Mouse (Mus musculus) kidney, adult 8-10 months (tissue): ENCODE results near the gene Kirrel.
A peak's percentile ranks its signal among the peaks of the same experiment; 100 is the strongest.
"Not testable (repeated sequence)": the region's sequence is repeated elsewhere in the genome, so short reads cannot be mapped to it uniquely, and the experiment has no call there.

Experiments used
- DNase-seq, 2 experiments: peaks; one replicate each; pipeline ENCODE4 v3.0.0; 2022

Kirrel gene

DNA sequence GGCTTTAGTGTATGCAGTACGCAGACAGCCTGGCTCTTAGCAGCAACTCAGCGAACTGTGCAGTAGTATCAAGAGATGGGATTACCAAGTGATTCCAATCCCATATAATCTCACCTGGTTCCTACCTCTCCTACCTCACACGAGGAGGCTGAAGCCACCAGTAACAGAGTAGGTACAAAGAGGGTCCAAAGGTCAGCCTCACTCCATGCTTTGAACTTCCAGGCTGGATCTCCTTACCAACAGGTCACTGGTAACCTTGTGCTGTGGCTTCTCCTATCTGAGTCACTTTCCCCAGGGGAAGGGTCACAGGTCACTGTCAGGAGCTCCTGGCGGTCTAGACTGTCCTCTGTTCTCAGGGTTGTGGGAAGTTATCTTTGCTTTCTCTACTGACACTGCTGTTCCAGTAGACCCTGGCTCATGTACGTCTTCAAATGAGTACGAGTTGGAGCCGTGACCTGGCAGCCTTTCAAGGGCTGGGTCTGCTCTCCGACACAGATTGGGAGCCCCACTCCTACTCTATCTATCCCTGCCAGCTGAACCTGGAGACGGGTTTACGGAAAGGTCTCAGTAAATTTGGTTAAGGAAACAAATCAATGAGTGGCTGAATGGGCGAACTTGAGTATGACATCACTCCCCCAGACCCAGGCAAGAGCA lies 42.7 kb downstream of the Kirrel start:
- DNase-seq, result no peak

DNA sequence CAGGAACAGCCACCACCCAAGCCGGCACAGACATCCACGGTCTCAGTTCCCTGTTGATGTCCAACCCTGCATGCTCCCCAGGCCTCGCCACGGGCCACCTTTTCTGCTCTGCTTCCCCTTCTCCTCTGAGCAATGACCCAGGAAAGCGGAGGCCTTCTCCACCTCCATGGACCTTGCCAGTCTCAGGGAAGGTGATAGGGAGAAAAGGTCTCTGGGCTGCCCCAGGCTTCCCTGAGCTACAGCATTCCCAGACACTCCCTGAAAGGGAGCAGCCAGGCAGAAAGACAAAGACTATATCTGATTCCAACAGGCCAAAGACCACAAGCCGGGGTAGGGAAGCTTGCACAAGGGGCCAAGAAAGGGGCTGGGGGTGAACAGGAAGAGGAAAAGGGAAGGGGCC lies 43.6 kb downstream of the Kirrel start:
- no peak for DNase-seq

- DNase-seq, result no peak
Observed at GRCm38 (mm10) chr3:87123795-87124194, 50.8 kb downstream of the Kirrel start.

GRCm38 (mm10) chr3:87118214-87118613 lies 56.3 kb downstream of the Kirrel start:
- DNase-seq, result no peak

DNA sequence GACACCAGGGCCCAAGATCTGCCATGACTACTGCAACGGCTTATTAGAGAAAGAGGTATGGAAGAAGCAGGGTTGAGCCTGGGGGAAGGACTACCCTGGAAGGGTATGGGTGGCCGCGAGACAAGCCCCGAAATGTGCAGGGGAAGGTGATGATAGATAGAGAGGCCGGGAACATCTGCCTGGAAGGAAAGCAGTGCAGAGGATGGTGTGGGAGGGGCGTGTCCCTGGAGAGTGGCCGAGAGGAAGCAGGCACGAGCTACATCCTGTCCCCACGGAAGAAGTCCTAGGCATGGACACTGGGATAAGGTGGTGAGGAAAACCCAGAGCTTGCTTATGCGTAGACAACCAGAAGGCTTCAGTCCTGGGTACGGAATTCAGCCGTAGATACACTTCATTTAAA lies 56.9 kb downstream of the Kirrel start:
- no peak for DNase-seq

DNA sequence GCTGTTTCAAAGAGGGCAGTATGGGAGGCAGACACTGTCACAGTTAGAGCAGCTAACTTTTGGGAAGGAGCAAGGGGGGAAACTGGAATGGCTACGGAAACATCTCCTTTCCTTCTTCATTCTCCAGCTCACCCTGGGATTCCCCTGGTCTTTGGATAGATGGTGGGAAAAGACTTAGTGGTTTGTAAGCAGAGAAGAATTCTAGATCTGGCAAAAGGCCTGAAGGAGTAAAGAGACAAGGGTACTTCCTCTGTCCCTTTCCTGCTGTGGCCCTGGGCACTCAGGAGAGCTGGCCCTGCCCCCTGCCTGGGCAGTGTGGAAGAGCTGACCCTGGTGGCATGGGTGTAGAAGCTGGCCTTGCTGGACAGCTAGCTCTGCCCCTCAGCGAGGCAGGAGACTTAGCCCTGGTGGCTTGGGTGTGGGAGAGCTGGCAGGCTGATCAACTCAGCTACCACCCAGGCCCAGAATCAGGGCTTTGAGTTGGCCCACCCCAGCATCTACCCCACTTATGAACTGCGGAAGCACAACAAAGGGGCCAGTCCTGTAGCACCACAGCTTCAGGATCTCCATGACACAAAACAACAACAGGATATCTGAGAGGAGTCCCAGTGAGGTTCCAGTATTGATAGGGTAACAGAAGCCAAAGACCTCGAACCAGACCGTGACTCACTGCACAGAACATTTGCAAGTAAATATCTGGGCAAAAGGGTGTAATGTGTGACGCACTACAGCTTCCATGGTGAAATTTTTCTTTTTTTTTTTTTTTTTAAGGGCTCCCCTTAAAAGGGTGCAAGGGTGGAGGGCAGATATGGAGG lies 58.6 kb downstream of the Kirrel start:
- DNase-seq, result no peak

DNA sequence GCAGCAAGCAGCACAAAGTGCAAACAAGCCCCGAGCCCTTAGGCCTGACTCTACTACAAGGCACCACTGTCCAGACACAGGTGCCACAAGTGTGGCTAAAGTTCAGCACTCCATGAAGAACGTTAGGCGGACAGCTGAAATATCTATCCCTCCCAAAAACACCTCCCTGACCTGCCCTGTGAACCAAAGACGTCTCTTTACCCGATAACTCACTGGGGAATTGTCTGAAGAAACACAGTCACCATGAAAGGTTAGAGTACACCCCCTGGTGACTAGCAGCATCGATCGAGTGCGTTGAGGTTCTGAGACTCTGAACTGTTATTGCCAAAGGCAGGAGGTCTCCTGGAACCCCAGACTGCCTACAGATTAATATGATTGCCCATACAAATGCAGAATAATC lies 59.3 kb downstream of the Kirrel start:
- DNase-seq, result no peak

DNA sequence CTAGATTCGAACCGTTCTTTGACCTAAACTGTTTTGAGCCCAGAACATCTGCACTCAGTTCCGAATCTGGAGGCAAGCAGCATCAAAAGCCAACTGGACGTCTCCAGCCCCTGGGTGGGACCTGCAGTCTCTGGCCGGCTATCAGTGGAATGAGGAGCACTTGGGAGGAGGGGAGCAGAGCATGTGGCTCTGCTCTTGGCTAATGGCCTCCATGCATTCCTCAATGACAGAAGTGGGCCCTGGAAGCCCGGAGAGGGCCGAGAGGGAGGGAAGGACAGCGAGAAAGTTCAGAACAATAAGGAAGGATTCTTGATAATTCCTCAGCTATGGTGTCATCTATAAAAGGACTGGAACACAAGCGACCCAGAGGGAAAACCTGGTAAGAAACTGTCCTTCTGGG lies 59.7 kb downstream of the Kirrel start:
- DNase-seq, result peak; percentile 15 to 24

DNA sequence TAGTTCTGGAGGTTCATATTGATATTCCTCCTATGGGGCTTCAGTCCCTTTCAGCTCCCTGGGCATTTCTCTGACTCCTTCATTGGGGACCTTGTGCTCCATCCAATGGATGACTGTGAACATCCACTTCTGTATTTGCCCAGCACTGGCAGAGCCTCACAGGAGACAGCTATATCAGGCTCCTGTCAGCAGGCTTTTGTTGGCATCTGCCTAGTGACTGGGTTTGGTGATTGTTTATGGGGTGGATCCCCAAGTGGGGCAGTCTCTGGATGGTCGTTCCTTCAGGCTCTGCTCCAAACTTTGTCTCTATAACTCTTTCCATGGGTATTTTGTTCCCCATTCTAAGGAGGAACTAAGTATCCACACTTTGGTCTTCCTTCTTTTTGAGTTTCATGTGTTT lies 60.7 kb downstream of the Kirrel start:
- not testable (repeated sequence) for DNase-seq

GRCm38 (mm10) chr3:87112264-87112663 lies 62.3 kb downstream of the Kirrel start:
- no peak for DNase-seq

DNA sequence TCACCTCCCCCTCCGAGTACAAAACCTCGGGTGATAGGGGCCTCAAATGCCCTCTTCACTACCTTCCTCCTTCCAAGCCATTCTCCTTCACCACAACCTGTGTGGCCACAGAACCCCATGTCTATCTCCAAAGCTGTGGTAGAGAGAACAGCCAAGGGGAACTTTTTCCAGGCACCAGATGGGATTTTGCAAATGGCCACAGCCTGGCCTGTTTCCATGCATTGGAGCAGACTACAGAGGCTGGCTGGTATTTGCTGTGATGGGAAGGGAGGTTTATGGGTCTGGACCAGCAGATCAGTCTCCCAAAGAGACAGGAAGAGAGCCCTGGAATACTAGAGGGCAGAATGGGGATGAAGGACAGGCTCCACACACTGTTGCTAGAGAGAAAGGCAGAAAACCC lies 69.7 kb downstream of the Kirrel start:
- DNase-seq, result no peak

GRCm38 (mm10) chr3:87102346-87102745 lies 72.2 kb downstream of the Kirrel start:
- DNase-seq, result no peak

DNA sequence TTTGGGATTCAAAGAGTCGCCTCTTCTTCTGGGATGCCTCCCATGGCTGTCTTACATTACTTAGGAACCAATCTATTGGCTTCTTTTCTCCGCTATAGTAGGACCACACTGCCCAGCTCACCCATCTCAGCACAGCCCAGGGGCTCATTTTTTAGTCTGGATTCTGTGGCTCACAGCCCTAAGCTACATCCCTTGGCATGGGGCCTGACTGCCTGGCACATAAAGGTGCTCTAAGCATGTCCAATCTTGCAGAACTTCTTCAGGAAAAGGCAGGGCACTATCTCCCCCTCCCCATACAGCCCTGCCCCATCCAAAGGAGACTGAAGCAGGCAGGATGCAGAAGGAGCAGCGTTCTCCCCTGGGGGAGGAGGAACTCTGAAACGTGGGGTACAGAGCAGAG lies 73.6 kb downstream of the Kirrel start:
- DNase-seq, result no peak

DNA sequence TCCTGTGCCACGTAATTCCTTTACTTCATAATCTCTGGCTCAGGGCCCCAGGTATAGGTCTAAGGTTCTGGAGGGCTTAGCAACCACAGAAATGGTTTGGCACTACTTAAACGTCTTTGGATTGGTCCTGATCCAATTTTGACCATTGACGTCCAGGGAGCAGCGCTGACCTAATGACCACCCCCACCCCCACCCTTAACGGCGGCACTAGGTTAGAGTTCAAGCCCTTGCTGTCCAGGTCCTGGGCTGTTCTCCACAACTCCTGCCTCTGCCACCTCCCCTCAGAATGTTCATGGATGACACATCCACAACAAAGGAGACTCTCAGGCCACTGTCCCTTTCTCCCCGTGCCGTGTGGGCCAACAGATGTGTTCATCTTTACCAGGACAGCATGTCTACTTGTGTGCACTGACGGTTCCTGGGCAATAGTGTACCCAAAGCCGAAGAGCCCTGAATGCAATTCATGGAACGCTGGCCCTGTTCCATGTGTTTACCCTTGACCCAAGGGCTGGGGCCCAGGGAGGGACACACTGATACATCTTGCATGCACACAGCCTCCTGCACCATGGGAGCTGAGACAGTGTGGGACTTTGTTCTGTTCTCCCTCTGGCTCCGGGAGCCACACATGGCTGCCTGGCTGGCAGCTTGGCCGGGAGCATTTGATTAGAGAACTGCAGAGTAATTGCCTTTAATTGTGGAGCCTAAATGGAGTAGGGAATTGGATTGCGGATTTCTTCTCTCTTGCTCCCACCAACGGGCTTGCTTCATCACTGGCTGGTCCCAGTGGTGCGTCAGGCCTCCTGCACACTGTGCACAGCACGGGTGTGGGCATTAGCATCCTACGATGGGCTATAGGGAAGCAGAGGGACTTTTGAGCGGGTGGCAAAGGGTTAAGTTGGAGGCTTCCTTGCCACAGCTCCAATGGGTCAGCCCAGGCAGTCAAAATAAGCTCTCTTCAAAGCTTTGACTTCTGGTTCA lies 76.3 kb downstream of the Kirrel start:
- no peak for DNase-seq

GRCm38 (mm10) chr3:87097205-87097604 lies 77.3 kb downstream of the Kirrel start:
- no peak for DNase-seq

DNA sequence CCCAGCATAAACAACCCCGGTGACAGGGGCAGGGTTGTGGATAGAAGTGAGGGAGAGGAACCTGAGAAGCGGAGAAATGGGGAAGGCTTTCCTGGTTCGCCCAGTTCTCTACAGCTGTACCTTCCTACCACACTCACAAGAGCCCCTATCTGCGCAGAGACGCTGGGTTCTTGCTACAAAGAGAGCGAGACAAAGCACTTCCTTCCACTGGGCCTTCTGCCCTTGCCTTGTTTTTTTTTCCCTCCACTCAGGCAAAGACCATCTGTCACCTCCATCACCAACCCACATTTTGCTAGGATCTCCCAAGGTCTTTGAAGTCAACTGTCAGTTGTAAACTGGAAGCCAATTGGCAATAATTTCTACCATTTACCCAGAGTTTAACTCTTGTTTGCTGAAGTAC lies 80.8 kb downstream of the Kirrel start:
- no peak for DNase-seq

DNA sequence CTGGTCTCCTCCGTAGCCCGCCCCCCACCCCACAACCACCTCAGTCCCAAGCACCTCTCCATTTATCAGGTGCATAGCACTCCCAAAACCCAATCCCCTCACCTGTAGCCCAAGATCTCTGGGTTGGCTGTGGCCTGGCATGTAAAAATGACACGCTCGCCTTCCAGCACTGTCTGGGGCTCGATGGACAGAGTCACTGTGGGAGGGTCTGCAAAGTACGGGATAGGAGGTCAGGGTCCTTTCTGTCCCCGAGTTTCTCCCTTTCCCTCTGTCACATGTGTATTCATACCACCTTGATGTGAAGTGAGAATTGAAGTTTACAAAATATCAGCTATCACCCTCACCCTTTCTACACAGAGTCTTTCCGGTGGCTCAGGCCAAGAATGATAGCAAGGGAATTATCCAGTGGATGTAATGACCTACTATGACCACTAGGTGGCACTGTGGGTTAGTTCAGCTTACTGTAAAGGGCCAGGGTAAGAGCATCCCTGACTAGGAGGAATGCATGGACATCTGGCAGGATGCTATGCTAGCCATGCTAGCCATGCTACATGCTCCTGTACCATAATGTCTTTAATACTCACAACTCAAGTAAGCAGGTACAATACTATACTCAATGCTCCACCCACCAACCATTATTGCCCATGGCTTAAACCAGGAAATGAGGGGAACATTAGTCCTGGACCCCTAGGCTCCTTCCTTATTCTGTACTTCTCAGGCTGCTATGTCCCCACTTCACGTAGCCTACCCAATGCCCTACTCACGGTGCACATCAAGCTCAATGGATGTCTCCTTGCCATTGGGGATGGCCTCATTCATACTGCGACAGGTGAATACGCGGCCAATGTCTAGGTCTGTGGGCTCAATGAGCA lies 84.6 kb downstream of the Kirrel start:
- peak; percentile 36 to 48 for DNase-seq

DNA sequence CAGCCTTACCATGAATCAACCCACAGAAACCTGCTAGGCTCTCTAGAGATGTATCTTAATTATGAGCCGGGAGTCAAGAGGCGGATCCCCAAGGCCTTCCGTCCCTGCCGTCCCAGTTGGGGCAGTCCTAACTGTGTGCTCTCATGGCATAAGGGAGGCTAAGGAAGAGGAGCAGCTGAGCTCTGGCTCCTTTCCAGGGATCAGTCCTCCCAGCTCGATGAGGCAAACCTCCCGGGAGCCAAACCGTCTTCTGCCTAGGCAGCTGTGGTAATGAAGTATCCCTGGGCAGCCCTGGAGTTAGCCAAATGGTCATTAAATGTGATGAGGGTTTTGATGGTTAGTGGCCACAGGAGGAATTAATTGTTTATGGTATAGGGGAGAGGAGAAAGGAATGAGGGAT lies 87.4 kb downstream of the Kirrel start:
- peak in 1 of 2 experiments; percentile 6 for DNase-seq

GRCm38 (mm10) chr3:87082235-87082634 lies 92.3 kb downstream of the Kirrel start:
- DNase-seq, result peak in 1 of 2 experiments; percentile 41

DNA sequence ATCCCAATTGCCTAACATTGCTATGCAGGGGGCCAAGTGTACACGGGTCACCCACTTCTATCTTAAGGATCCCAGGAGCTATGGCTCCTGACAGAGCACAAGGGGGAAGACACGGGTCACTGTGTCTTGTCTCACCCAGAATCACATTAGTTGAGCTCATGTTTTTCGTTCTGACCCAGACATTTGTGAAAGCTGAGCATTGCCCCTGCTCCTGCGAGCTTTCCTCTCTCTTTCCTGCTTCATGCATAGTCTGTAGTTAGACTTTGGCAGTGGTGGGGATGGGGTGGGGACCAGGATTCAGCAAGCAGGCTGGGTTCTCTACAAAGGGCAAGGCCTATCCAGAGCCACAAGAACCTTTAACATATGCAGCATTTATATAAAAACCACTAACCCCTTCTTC lies 94.8 kb downstream of the Kirrel start:
- DNase-seq, result no peak

GRCm38 (mm10) chr3:87079301-87079700 lies 95.2 kb downstream of the Kirrel start:
- no peak for DNase-seq

- DNase-seq, result no peak
Observed at GRCm38 (mm10) chr3:87077681-87078080, 96.9 kb downstream of the Kirrel start.
